Mouse (Mus musculus) cerebellum, adult 11-12 months (tissue): ENCODE measurements around the gene Ccdc17.

Experiments
- DNase-seq: peaks from one replicate; pipeline ENCODE4 v3.0.0; 2022

Ccdc17 gene

DNA sequence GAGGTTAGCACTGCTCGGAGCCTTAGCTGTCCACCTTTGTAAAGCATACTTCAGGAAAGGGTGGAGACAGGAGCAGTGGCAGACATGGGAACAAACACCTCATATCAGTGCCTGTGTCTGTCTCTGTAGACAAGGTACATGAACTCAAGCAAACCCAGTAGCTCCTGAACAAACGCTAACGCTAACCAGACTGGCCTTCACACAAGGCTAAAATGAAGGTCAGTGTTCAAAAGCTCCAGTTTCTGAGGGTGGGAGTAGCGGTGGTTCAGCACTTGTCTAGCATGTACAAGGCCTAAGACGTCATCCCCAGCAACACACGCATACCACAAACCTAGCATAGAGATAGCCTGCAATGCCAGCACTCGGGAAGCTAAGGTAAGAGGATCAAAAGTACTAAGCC lies 49.2 kb downstream of the Ccdc17 start:
- no peak for DNase-seq

DNA sequence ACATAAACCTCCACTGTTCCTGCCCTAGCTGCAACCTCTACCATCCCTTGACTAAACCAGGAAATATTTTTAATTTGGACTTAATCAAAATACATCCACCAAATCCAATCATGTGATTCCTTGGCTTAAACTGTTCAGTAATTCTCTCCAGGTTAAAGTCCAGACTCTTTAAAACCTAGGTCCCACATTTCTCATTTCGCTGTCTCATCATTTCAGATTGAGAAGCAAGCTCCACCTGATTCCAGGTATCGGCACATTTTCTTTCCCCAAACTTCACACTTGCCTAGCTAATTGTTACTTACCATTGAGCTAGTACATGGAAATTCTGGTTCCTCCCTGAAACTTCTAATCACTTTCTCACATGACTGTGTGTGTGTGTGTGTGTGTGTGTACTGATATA lies 53.0 kb downstream of the Ccdc17 start:
- no peak for DNase-seq
